Mouse (Mus musculus) liver, embryonic 14.5 days (tissue): Measurements from ENCODE around the gene Tmem108.

Experiments
- CTCF ChIP-seq: IDR thresholded peaks from 2 replicates; pipeline ENCODE4 v1.5.1; 2016; ENCODE audit warnings: antibody characterized with exemption, low read depth, control low read depth
- EP300 ChIP-seq: IDR thresholded peaks from 2 replicates; pipeline ENCODE4 v1.6.1; 2016; ENCODE audit warnings: antibody characterized with exemption, low read depth

DNA sequence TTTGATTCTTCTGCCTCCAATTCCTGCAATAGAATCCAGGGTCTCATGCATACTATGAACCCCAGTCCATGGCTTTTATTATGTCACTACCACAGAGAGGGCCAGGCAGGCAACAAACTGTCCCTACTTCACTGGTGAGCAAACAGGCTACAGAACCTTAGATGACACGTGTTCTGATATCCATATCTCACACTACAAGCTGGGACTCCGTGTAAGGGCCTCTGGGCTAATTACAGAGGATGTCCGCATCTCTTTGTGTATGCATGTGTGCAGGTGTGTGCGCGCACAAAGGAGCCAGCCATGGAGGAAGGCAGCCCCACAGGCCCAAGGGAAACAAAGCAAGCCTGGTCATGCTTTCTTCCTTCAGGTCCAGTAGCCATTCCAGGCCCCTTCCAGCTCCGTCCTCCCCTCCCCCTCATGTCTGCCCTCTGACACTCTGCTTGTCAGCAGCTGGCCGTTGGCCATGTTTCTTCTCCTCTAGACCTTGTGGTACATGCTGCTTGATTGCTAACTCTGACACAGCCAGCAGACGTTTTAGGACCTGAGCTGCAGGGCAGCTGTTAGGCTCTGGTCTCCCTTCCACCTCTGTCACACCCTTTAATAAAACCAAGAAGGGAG, 280.9 kb downstream of the Tmem108 start:
- no peak for TF ChIP-seq CTCF
- TF ChIP-seq EP300, result no peak
